Mouse (Mus musculus): Measurements from ENCODE around the gene Sik2.

DNA sequence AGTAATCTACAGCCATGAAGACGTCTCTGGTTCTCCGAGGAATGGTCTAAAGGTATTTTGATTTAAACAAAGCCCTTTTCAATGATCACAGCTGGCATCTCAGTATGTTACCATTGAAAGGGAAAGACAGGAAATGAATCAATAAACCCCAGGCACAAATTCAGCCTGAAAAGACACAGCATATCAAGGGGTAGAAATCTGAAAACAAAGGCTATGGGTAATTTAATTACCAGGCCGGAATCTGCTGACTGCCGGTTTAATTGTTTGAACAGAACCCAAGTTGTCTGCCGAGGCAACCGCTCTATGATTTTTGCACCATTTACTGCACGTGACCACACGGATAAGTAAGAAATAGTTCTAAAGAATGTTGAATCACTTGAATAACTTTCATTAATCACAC lies 22.8 kb downstream of the Sik2 start:
- TF ChIP-seq CTCF (IDR thresholded peaks at IDR 0.05; ENCODE audit: low read depth, low read length): no peak
- TF ChIP-seq GATA1 (IDR thresholded peaks at IDR 0.05; ENCODE audit: borderline replicate concordance, low read length): no peak
- TF ChIP-seq TAL1 (conservative IDR thresholded peaks at IDR 0.05; ENCODE audit: low read depth, low read length): no peak
- no peak for TF ChIP-seq GATA2 (IDR thresholded peaks at IDR 0.05; ENCODE audit: borderline replicate concordance, low read depth, low read length)
- TF ChIP-seq POLR2AphosphoS5 (IDR thresholded peaks at IDR 0.05; ENCODE audit: insufficient replicate concordance, low read depth, low read length): no peak
